Mouse (Mus musculus) hindbrain, embryonic 16.5 days (tissue): ENCODE measurements around the gene Suv39h1. TPM values are rescaled to one million over a fixed set of nuclear protein-coding genes. Genes with fewer than 3 reads are reported as not detected.
A peak's percentile ranks its signal among the peaks of the same experiment; 100 is the strongest.
"Not testable (repeated sequence)": the region's sequence is repeated elsewhere in the genome, so short reads cannot be mapped to it uniquely, and the experiment has no call there.

Experiments used
- ATAC-seq: fragments of 200-750 bp; cut with Nextera tagmentation; 2 replicates; pipeline ENCODE4 v1.8.0; 2017; ENCODE audit warnings: moderate TSS enrichment, moderate library complexity
- H3K27ac ChIP-seq: fragments of 300-500 bp; sonication (generic); 2 replicates; pipeline ENCODE4 v1.5.1; 2014; ENCODE audit warnings: low read depth, mild to moderate bottlenecking, control low read depth, low read length, moderate library complexity
- H3K27me3 ChIP-seq: fragments of 300-500 bp; sonication (generic); replicated peaks from 2 replicates; pipeline ENCODE4 v1.6.1; 2014; ENCODE audit warnings: low read length; ENCODE audit not compliant: control insufficient read depth, insufficient read depth
- H3K36me3 ChIP-seq: fragments of 300-500 bp; sonication (generic); 2 replicates; pipeline ENCODE4 v1.6.1; 2014; ENCODE audit warnings: mild to moderate bottlenecking, low read length, moderate library complexity, mixed read lengths; ENCODE audit not compliant: control insufficient read depth, insufficient read depth
- H3K4me1 ChIP-seq: fragments of 300-500 bp; sonication (generic); 2 replicates; pipeline ENCODE4 v1.6.1; 2014; ENCODE audit warnings: low read depth, low read length; ENCODE audit not compliant: control insufficient read depth, insufficient read depth
- H3K4me2 ChIP-seq: fragments of 300-500 bp; sonication (generic); 2 replicates; pipeline ENCODE4 v1.6.1; 2014; ENCODE audit warnings: mild to moderate bottlenecking, low read length, control low read depth, moderate library complexity
- H3K4me3 ChIP-seq: fragments of 300-500 bp; sonication (generic); 2 replicates; pipeline ENCODE4 v1.5.1; 2014; ENCODE audit warnings: mild to moderate bottlenecking, low read length, control low read depth, moderate library complexity
- H3K9ac ChIP-seq: fragments of 300-500 bp; sonication (generic); 2 replicates; pipeline ENCODE4 v1.6.1; 2014; ENCODE audit warnings: low read depth, mild to moderate bottlenecking, control low read depth, low read length, moderate library complexity
- H3K9me3 ChIP-seq: fragments of 300-500 bp; sonication (generic); 2 replicates; pipeline ENCODE4 v1.6.1; 2014; ENCODE audit warnings: mild to moderate bottlenecking, low read length, moderate library complexity; ENCODE audit not compliant: control insufficient read depth
- WGBS: fragments of 180-500 bp; shearing (Covaris S2); extraction: QIAGEN DNeasy Blood & Tissue Kit; methylation state at CpG from one replicate; pipeline ENCODE4 v1.1.7; 2014; 5-methylcytosine and 5-hydroxymethylcytosine counted together
- polyA plus RNA-seq: library from polyadenylated mRNA; unstranded; fragments of >200 nt; fragmentation: Nextera tagmentation; extraction: Ambion mirVana; gene quantifications from 2 replicates; pipeline ENCODE4 v1.2.1, GENCODE M21; 2015

The Suv39h1 gene
- polyA plus RNA-seq, 1 experiment from 2014 or later: 34.2 TPM

GRCm38 (mm10) chrX:8096068-8096786 lies 21.7 kb upstream of the Suv39h1 start:
- not testable (repeated sequence) for H3K4me1 ChIP-seq
- WGBS: 25% methylated on average over 3 of the region's 48 CpGs
- peak; percentile 90 for ATAC-seq

GRCm38 (mm10) chrX:8095546-8095945 lies 21.0 kb upstream of the Suv39h1 start:
- no peak for ATAC-seq
- Histone ChIP-seq H3K4me1 (no peaks in the 10 kb centered on the region), H3K9me3 (0 out of 2 replicates have a peak, but pooled peaks cover 2% of the 10 kb centered on the region), H3K4me3 (peak overlapping the region; percentile 28; the same call in 1 of the 2 replicates), H3K4me2 (peak overlapping the region; percentile 46), H3K27me3 (no peaks in the 10 kb centered on the region), H3K27ac (no peak overlapping the region), H3K9ac (no peak overlapping the region), H3K36me3 (no peaks in the 10 kb centered on the region)
- 82% methylated on average over 10 of the region's 10 CpGs for WGBS

More at GRCm38 (mm10) chrX:8096068-8096786, 21.7 kb upstream of the Suv39h1 start:
- Histone ChIP-seq H3K4me2 (peak overlapping the region; percentile 46), H3K4me3 (peak overlapping the region; percentile 28)
- not testable (repeated sequence) for H3K36me3 ChIP-seq, H3K27ac ChIP-seq, H3K9ac ChIP-seq, H3K27me3 ChIP-seq, H3K9me3 ChIP-seq

DNA sequence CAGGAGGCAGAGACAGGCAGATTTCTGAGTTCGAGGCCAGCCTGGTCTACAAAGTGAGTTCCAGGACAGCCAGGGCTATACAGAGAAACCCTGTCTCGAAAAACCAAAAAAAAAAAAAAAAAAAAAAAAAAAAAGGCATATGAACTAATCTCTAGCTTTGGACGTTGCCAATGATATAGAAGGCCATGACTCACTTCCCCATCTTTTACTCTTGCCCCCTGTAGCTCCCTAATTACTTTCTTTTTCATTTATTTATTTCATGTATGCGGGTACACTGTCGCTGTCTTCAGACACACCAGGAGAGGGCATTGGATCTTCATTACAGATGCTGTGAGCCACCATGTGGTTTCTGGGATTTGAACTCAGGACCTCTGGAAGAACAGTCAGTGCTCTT lies 16.4 kb upstream of the Suv39h1 start:
- not testable (repeated sequence) for H3K27me3 ChIP-seq, H3K4me1 ChIP-seq, H3K27ac ChIP-seq, H3K9me3 ChIP-seq, H3K36me3 ChIP-seq, H3K4me2 ChIP-seq, ATAC-seq, H3K4me3 ChIP-seq, H3K9ac ChIP-seq
- 83% methylated on average over 4 of the region's 5 CpGs for WGBS

- no peak within 1 kb of the TSS for H3K4me2 ChIP-seq
- no peaks in the 10 kb centered on the region for H3K4me1 ChIP-seq
- no peak for ATAC-seq
- no peaks in the 10 kb centered on the region for H3K36me3 ChIP-seq
- H3K27me3 ChIP-seq: no peaks in the 10 kb centered on the region
- H3K9ac ChIP-seq: no peak within 1 kb of the TSS
- H3K4me3 ChIP-seq: no peak within 1 kb of the TSS
- no peak within 1 kb of the TSS for H3K27ac ChIP-seq
- no peaks in the 10 kb centered on the region for H3K9me3 ChIP-seq
- 87% methylated on average over 13 of the region's 14 CpGs for WGBS
These were observed 15.9 kb upstream of the Suv39h1 start, which contains the start of gene Was for GRCm38 (mm10) chrX:8090346-8090953. Gene Was, minus strand, starts transcription at chrX:8090498.

GRCm38 (mm10) chrX:8089746-8090145 lies 15.2 kb upstream of the Suv39h1 start:
- Histone ChIP-seq H3K4me1 (no peaks in the 10 kb centered on the region), H3K27ac (no peak overlapping the region), H3K27me3 (no peaks in the 10 kb centered on the region), H3K36me3 (no peaks in the 10 kb centered on the region), H3K9ac (no peak overlapping the region), H3K4me3 (no peak overlapping the region), H3K9me3 (no peaks in the 10 kb centered on the region), H3K4me2 (no peak overlapping the region)
- no peak for ATAC-seq
- 85% methylated on average over 3 of the region's 3 CpGs for WGBS

DNA sequence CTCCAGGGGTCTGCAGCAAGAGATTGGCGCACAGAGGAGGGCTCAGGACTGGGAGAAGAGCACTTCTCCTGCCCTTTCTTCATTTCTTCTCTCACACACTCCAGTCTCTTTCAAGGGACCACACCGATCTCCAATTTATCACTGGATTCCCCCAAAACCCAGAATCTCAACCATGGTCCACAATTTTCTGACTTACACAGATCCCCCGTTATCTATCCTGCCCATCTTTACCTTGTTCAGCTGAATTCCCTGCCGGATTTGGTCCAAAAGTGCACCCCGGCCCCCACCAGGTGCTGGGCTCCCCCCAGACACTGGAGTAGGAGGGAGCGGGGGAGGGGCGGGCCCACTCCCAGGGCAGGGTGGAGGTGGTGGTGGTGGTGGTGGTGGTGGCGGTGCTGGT lies 11.1 kb upstream of the Suv39h1 start:
- H3K27me3 ChIP-seq: no peaks in the 10 kb centered on the region
- ATAC-seq: no peak
- no peaks in the 10 kb centered on the region for H3K9me3 ChIP-seq
- H3K4me3 ChIP-seq: no peak overlapping the region
- 84% methylated on average over 7 of the region's 8 CpGs for WGBS
- H3K4me2 ChIP-seq: no peak overlapping the region
- H3K9ac ChIP-seq: no peak overlapping the region
- no peaks in the 10 kb centered on the region for H3K4me1 ChIP-seq
- no peak overlapping the region for H3K27ac ChIP-seq
- no peaks in the 10 kb centered on the region for H3K36me3 ChIP-seq

GRCm38 (mm10) chrX:8084771-8085259 lies 10.3 kb upstream of the Suv39h1 start:
- no peak for ATAC-seq
- H3K4me1 ChIP-seq: no peaks in the 10 kb centered on the region
- H3K9ac ChIP-seq: no peak overlapping the region
- no peaks in the 10 kb centered on the region for H3K9me3 ChIP-seq
- no peak overlapping the region for H3K4me3 ChIP-seq
- no peaks in the 10 kb centered on the region for H3K27me3 ChIP-seq
- H3K27ac ChIP-seq: no peak overlapping the region
- no peak overlapping the region for H3K4me2 ChIP-seq
- WGBS: 85% methylated on average over 6 of the region's 6 CpGs
- no peaks in the 10 kb centered on the region for H3K36me3 ChIP-seq

GRCm38 (mm10) chrX:8075104-8075503 lies 544 bp upstream of the Suv39h1 start:
- no peaks in the 10 kb centered on the region for H3K36me3 ChIP-seq
- H3K27me3 ChIP-seq: no peaks in the 10 kb centered on the region
- H3K9ac ChIP-seq: peak overlapping the region; percentile 53
- H3K4me1 ChIP-seq: no peaks in the 10 kb centered on the region; the same call in 1 of the 2 replicates
- peaks cover 2% of the 10 kb centered on the region; the same call in 1 of the 2 replicates for H3K9me3 ChIP-seq
- WGBS: 17% methylated on average over 3 of the region's 3 CpGs
- peak overlapping the region; percentile 57 for H3K4me2 ChIP-seq
- ATAC-seq: no peak; the same call in 1 of the 2 replicates
- H3K27ac ChIP-seq: peak overlapping the region; percentile 80
- H3K4me3 ChIP-seq: peak overlapping the region; percentile 61

DNA sequence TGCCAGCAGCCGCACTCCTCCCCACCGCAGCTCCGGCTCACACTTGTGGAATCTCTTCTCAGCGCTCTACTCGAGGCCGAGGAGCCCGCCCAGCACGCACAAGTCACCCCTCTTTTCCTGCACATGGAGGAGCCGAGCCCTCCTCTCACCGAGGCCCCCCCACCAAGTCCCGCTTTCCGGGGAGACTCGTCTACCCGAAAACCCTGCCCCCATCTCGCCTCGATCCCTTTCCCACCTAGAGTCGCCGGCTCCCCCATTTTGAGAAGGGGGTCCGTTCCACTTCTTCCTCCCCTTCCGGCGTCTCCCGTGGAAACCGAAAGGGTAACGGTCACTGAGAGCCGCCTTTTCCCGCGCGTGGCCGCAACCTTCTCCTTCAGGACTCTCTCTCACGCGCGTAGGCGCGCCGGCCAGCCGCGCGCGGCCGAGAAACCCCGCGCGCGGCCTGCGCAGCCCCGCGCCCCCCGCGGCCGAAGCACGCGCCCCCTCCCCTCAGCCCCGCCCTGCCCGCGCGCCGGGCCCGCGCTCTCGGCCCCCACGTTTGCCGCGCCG lies 605 bp downstream of the Suv39h1 start:
- peak; percentile 22; the same call in 1 of the 2 replicates for ATAC-seq
- Histone ChIP-seq H3K4me3 (peak overlapping the region; percentile 61), H3K27me3 (no peaks in the 10 kb centered on the region), H3K9me3 (peaks cover 2% of the 10 kb centered on the region; the same call in 1 of the 2 replicates), H3K27ac (peak overlapping the region; percentile 86), H3K4me1 (no peaks in the 10 kb centered on the region; the same call in 1 of the 2 replicates), H3K4me2 (peak overlapping the region; percentile 48), H3K9ac (peak overlapping the region; percentile 64), H3K36me3 (no peaks in the 10 kb centered on the region)
- WGBS: 17% methylated on average over 34 of the region's 64 CpGs
